Mouse (Mus musculus): ENCODE results near the gene Dennd1b. TPM values are rescaled to one million over a fixed set of nuclear protein-coding genes. Genes with fewer than 3 reads are reported as not detected.

Gene Dennd1b
- polyA plus RNA-seq, 1 experiment from 2014 or later = 10.4 TPM

- WGBS = 90% methylated on average over 4 of the region's 4 CpGs
- no peak overlapping the region for H3K27ac ChIP-seq (replicated peaks; ENCODE audit: low read depth, low read length)
These were observed 20.9 kb downstream of the Dennd1b start for GRCm38 (mm10) chr1:138984161-138984560.

GRCm38 (mm10) chr1:138992384-138993138 lies 29.3 kb downstream of the Dennd1b start:
- Histone ChIP-seq H3K9ac (ENCODE audit: low read depth, low read length) (no peak overlapping the region), H3K9me3 (ENCODE audit: control insufficient read depth, low read length) (no peaks in the 10 kb centered on the region), H3K27ac (replicated peaks; ENCODE audit: low read depth, low read length) (no peak overlapping the region), H3K36me3 (ENCODE audit: control insufficient read depth, insufficient read depth, low read length) (no peaks in the 10 kb centered on the region), H3K4me2 (ENCODE audit: low read depth, low read length) (no peak overlapping the region), H3K27me3 (replicated peaks; ENCODE audit: control insufficient read depth, insufficient read depth, low read length) (no peaks in the 10 kb centered on the region), H3K4me1 (ENCODE audit: control insufficient read depth, insufficient read depth, low read length) (no peaks in the 10 kb centered on the region), H3K4me3 (ENCODE audit: low read depth, low read length) (no peak overlapping the region)
- 78% methylated on average over 5 of the region's 5 CpGs for WGBS
- DNase-seq (ENCODE audit: low spot score) (peak; percentile 24), ATAC-seq (ENCODE audit: low read depth) (no peak)

More at GRCm38 (mm10) chr1:138984161-138984560, 20.9 kb downstream of the Dennd1b start:
- Histone ChIP-seq H3K4me3 (ENCODE audit: low read depth, low read length) (no peak overlapping the region), H3K27me3 (replicated peaks; ENCODE audit: control insufficient read depth, insufficient read depth, low read length) (no peaks in the 10 kb centered on the region), H3K36me3 (ENCODE audit: control insufficient read depth, insufficient read depth, low read length) (no peaks in the 10 kb centered on the region), H3K9ac (ENCODE audit: low read depth, low read length) (no peak overlapping the region), H3K9me3 (ENCODE audit: control insufficient read depth, low read length) (no peaks in the 10 kb centered on the region), H3K4me2 (ENCODE audit: low read depth, low read length) (no peak overlapping the region), H3K4me1 (ENCODE audit: control insufficient read depth, insufficient read depth, low read length) (no peaks in the 10 kb centered on the region)
- ATAC-seq (ENCODE audit: low read depth) (no peak), DNase-seq (ENCODE audit: low spot score) (no peak)

GRCm38 (mm10) chr1:138995621-138996380 lies 32.6 kb downstream of the Dennd1b start:
- Histone ChIP-seq H3K4me3 (ENCODE audit: low read depth, low read length) (no peak overlapping the region), H3K9ac (ENCODE audit: low read depth, low read length) (no peak overlapping the region), H3K4me2 (ENCODE audit: low read depth, low read length) (no peak overlapping the region), H3K9me3 (ENCODE audit: control insufficient read depth, low read length) (no peaks in the 10 kb centered on the region), H3K4me1 (ENCODE audit: control insufficient read depth, insufficient read depth, low read length) (no peaks in the 10 kb centered on the region), H3K27me3 (replicated peaks; ENCODE audit: control insufficient read depth, insufficient read depth, low read length) (no peaks in the 10 kb centered on the region), H3K27ac (replicated peaks; ENCODE audit: low read depth, low read length) (no peak overlapping the region), H3K36me3 (ENCODE audit: control insufficient read depth, insufficient read depth, low read length) (no peaks in the 10 kb centered on the region)
- WGBS = 84% methylated on average over 6 of the region's 6 CpGs
- DNase-seq (ENCODE audit: low spot score) (no peak), ATAC-seq (ENCODE audit: low read depth) (no peak)

- H3K36me3 ChIP-seq (ENCODE audit: control insufficient read depth, insufficient read depth, low read length) = no peaks in the 10 kb centered on the region
- H3K27ac ChIP-seq (replicated peaks; ENCODE audit: low read depth, low read length) = no peak overlapping the region
- no peak overlapping the region for H3K4me2 ChIP-seq (ENCODE audit: low read depth, low read length)
- DNase-seq (ENCODE audit: low spot score) (no peak), ATAC-seq (ENCODE audit: low read depth) (no peak)
- WGBS = 97% methylated on average over 2 of the region's 2 CpGs
- H3K9me3 ChIP-seq (ENCODE audit: control insufficient read depth, low read length) = no peaks in the 10 kb centered on the region
- no peaks in the 10 kb centered on the region for H3K27me3 ChIP-seq (replicated peaks; ENCODE audit: control insufficient read depth, insufficient read depth, low read length)
- no peaks in the 10 kb centered on the region for H3K4me1 ChIP-seq (ENCODE audit: control insufficient read depth, insufficient read depth, low read length)
- H3K9ac ChIP-seq (ENCODE audit: low read depth, low read length) = no peak overlapping the region
- no peak overlapping the region for H3K4me3 ChIP-seq (ENCODE audit: low read depth, low read length)
These were observed 33.4 kb downstream of the Dennd1b start for GRCm38 (mm10) chr1:138996663-138997062.

GRCm38 (mm10) chr1:139000675-139001379 lies 37.6 kb downstream of the Dennd1b start:
- ATAC-seq (ENCODE audit: low read depth) = peak; percentile 81; the same call in 1 of the 2 replicates
- Histone ChIP-seq H3K4me3 (ENCODE audit: low read depth, low read length) (no peak overlapping the region), H3K27me3 (replicated peaks; ENCODE audit: control insufficient read depth, insufficient read depth, low read length) (no peaks in the 10 kb centered on the region), H3K27ac (replicated peaks; ENCODE audit: low read depth, low read length) (no peak overlapping the region), H3K9ac (ENCODE audit: low read depth, low read length) (no peak overlapping the region), H3K9me3 (ENCODE audit: control insufficient read depth, low read length) (no peaks in the 10 kb centered on the region), H3K36me3 (ENCODE audit: control insufficient read depth, insufficient read depth, low read length) (no peaks in the 10 kb centered on the region), H3K4me2 (ENCODE audit: low read depth, low read length) (no peak overlapping the region; the same call in 1 of the 2 replicates), H3K4me1 (ENCODE audit: control insufficient read depth, insufficient read depth, low read length) (no peaks in the 10 kb centered on the region)
- DNase-seq (ENCODE audit: low spot score) = peak; percentile 48
- 43% methylated on average over 9 of the region's 9 CpGs for WGBS

- Histone ChIP-seq H3K4me2 (ENCODE audit: low read depth, low read length) (no peak overlapping the region), H3K36me3 (ENCODE audit: control insufficient read depth, insufficient read depth, low read length) (no peaks in the 10 kb centered on the region), H3K4me1 (ENCODE audit: control insufficient read depth, insufficient read depth, low read length) (no peaks in the 10 kb centered on the region), H3K9me3 (ENCODE audit: control insufficient read depth, low read length) (no peaks in the 10 kb centered on the region), H3K9ac (ENCODE audit: low read depth, low read length) (no peak overlapping the region), H3K27me3 (replicated peaks; ENCODE audit: control insufficient read depth, insufficient read depth, low read length) (no peaks in the 10 kb centered on the region), H3K4me3 (ENCODE audit: low read depth, low read length) (no peak overlapping the region), H3K27ac (replicated peaks; ENCODE audit: low read depth, low read length) (no peak overlapping the region)
- DNase-seq (ENCODE audit: low spot score) (no peak), ATAC-seq (ENCODE audit: low read depth) (no peak)
- 88% methylated on average over 2 of the region's 2 CpGs for WGBS
These were observed 40.3 kb downstream of the Dennd1b start for GRCm38 (mm10) chr1:139003503-139003902.

- H3K4me2 ChIP-seq (ENCODE audit: low read depth, low read length) = no peak overlapping the region
- H3K27me3 ChIP-seq (replicated peaks; ENCODE audit: control insufficient read depth, insufficient read depth, low read length) = no peaks in the 10 kb centered on the region
- no peak for DNase-seq (ENCODE audit: low spot score)
- H3K9me3 ChIP-seq (ENCODE audit: control insufficient read depth, low read length) = no peaks in the 10 kb centered on the region
- 83% methylated on average over 1 of the region's 1 CpGs for WGBS
- H3K9ac ChIP-seq (ENCODE audit: low read depth, low read length) = no peak overlapping the region
- ATAC-seq (ENCODE audit: low read depth) = no peak
- H3K4me3 ChIP-seq (ENCODE audit: low read depth, low read length) = no peak overlapping the region
- H3K36me3 ChIP-seq (ENCODE audit: control insufficient read depth, insufficient read depth, low read length) = no peaks in the 10 kb centered on the region
- no peak overlapping the region for H3K27ac ChIP-seq (replicated peaks; ENCODE audit: low read depth, low read length)
- H3K4me1 ChIP-seq (ENCODE audit: control insufficient read depth, insufficient read depth, low read length) = no peaks in the 10 kb centered on the region
These were observed 42.8 kb downstream of the Dennd1b start for GRCm38 (mm10) chr1:139006000-139006399.

GRCm38 (mm10) chr1:139007475-139007874 lies 44.2 kb downstream of the Dennd1b start:
- Histone ChIP-seq H3K9me3 (ENCODE audit: control insufficient read depth, low read length) (no peaks in the 10 kb centered on the region), H3K4me1 (ENCODE audit: control insufficient read depth, insufficient read depth, low read length) (no peaks in the 10 kb centered on the region), H3K4me3 (ENCODE audit: low read depth, low read length) (no peak overlapping the region), H3K27me3 (replicated peaks; ENCODE audit: control insufficient read depth, insufficient read depth, low read length) (no peaks in the 10 kb centered on the region), H3K27ac (replicated peaks; ENCODE audit: low read depth, low read length) (no peak overlapping the region), H3K36me3 (ENCODE audit: control insufficient read depth, insufficient read depth, low read length) (no peaks in the 10 kb centered on the region), H3K9ac (ENCODE audit: low read depth, low read length) (no peak overlapping the region), H3K4me2 (ENCODE audit: low read depth, low read length) (no peak overlapping the region)
- ATAC-seq (ENCODE audit: low read depth) = no peak
- no peak for DNase-seq (ENCODE audit: low spot score)
- WGBS = 90% methylated on average over 3 of the region's 3 CpGs

Measured in embryonic facial prominence, embryonic 14.5 days (tissue).